Mouse (Mus musculus) adipocyte (in vitro differentiated cells): ENCODE data around the gene Galntl5.
A peak's percentile ranks its signal among the peaks of the same experiment; 100 is the strongest.
"Not testable (repeated sequence)": the region's sequence is repeated elsewhere in the genome, so short reads cannot be mapped to it uniquely, and the experiment has no call there.

ENCODE experiments used
- DNase-seq: peaks from one replicate; pipeline ENCODE4 v3.0.0-alpha.2; 2016; ENCODE audit warnings: low spot score

Gene Galntl5

GRCm38 (mm10) chr5:25190521-25190920 lies 9.3 kb downstream of the Galntl5 start:
- DNase-seq: no peak

DNA sequence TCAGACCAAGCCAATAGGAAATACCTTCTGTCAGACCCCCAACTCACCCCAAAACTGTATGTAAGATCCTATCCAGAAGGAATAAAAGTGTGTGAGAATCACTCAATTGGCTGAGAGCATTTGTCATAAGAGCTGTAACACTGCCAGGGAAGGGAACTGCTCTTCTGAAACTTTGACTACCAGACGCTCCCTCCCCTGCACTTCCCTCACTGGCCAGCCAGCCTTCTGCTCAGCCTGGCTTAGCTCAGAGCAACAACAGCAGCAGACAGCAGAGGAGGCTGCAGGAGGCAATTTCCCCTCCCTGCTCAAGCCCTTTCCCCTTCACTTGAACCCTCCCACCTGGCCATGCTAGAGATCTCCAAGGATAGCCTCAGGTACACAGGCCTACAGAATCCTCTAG lies 30.6 kb downstream of the Galntl5 start:
- peak; percentile 26 for DNase-seq

- not testable (repeated sequence) for DNase-seq
These were observed 32.0 kb downstream of the Galntl5 start for GRCm38 (mm10) chr5:25213216-25213615.

- no peak for DNase-seq
These were observed 33.7 kb downstream of the Galntl5 start for GRCm38 (mm10) chr5:25215006-25215405.

DNA sequence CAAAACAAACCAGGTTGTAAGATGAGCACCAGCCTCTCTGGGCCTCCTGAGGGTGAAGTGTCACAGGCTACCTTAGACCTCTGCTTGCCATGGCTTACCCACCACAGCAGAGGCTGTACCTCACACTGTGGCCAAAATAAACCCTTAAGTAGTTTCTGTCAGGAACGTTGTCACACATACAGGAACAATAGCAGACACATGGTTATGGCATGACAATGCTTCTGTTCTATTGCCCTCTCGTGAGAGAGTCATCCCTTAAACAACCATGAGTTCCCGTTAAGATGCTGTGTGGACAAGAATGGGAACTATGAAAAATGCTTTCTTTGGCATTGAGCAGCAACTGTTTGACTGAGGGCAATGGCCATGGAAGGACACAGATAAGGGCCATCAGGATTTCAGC lies 40.3 kb downstream of the Galntl5 start, which contains the start of gene Galnt11:
Galnt11 (plus strand) TSS at position 301 of the 400 bp plus-strand sequence.
- no peak for DNase-seq

DNA sequence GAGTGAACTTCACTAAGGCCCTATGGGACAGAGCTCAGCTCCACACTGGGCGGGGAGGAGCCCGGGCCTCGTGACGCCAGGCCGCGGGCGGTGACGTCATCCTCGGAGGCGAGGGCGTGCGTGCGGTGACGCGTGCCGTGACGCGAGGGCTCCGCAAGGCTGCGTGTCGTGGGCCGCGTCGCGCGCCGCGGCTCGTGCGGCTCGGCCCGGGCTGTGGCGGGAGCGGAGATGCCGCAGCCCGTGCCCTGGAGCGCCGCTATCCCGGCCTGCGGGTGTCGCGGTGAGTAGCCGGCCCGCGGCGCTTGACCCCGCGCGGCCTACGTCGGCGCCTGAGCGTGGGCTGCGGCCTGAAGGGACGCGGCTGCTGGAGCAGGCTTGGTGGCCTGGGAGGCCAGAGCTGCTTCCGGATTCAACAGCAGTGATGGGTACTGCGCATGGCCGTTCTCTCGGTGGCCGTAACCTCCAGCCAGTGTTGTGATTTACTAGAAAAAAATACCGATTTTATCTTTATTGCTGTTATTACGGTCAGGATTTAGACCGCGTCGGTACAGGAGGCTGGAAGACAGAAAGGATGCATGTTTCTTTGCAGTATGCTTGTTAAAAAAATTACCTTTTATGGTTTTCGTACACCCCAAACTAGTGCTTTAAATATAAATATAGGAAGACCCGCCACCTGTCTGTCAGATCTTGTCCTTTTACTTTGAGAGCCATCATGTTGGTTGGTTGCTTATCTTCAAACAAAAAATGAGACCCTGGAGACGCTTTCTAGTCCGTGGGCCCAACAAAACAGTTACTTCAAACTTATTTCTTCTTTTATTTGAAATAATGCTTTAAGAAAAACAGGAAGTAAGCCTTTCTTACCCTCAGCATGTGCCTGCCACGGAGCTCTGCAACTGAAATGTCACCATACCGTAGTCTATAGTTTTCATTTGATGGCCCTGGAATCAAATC lies 41.8 kb downstream of the Galntl5 start, which contains the start of gene E130116L18Rik:
E130116L18Rik (minus strand) TSS at position 402 of the 951 bp plus-strand sequence.
- DNase-seq: peak; percentile 78

DNA sequence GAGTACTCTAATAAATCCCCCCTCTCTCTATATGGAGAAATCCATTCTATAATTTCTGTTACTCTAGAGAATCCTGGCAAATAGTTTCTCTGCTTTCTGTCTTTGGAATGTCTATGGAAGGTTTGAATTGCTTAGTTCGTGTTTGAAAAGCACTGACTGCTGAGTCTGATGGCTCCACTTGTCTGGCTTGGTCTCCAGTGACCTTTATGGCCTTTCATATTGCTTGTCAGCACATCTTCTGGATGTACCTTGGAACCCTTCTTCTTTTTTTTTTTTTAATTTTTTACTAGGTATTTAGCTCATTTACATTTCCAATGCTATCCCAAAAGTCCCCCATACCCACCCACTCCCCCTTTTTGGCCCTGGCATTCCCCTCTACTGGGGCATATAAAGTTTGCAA lies 43.1 kb downstream of the Galntl5 start:
- not testable (repeated sequence) for DNase-seq

GRCm38 (mm10) chr5:25243101-25243500 lies 61.8 kb downstream of the Galntl5 start:
- DNase-seq: no peak

- peak; percentile 68 for DNase-seq
These were observed 64.7 kb downstream of the Galntl5 start for GRCm38 (mm10) chr5:25245806-25246472.

GRCm38 (mm10) chr5:25246473-25246865 lies 65.2 kb downstream of the Galntl5 start:
- no peak for DNase-seq

GRCm38 (mm10) chr5:25247036-25247435 lies 65.8 kb downstream of the Galntl5 start:
- no peak for DNase-seq

DNA sequence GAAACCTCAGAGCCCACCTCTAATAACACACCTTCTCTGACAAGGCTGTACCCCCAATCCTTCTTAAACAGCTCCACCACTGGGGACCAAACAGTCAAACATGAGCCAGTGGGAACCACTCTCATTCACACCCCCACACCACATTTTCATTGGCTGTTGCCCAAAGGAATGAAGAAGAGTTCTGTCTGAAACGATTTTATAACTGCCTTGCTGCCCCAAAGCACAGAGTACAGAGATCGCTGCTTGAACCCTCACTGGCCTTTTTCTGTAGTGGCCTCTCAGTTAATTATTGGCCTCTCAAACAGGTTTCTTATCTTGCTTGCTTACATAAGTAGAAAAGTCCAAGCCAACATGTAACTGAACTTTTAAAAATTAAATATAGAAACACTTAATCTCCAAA lies 71.2 kb downstream of the Galntl5 start:
- DNase-seq: no peak

DNA sequence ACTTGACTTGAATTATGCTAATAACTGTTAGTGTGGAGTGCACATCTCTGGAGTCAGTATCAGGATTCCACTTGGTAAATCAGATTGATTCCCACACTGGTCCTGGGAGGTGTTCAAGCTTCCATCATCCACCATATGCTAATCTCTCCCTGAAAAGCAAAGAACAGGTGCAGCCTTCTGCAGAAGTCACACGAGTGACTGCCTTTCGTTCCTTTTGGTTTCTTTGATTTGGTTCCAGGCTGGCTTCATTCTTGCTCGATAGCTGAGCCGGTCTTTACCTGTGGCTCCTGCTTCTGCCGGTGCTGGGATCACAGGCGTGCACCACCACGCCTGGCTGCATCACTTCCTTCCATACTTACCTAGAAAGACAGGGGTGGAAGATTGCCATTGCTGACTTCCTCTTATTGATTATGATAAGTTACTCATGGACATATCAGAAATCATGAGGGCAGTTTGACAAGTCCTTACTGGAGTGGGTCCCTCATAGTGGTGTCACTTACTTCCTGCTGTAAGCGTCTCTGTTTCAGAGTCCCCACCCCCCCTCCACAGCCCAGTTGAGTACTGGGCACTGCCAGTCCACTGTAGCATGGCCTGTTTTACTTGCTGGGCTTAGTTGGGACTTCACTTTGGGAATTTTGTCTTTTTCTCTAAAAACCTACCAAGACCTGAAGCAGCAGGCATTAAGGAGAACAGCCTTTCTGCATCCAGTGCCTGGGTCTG lies 71.7 kb downstream of the Galntl5 start:
- no peak for DNase-seq

- no peak for DNase-seq
These were observed 73.2 kb downstream of the Galntl5 start for GRCm38 (mm10) chr5:25254491-25254890.

- no peak for DNase-seq
These were observed 75.4 kb downstream of the Galntl5 start for GRCm38 (mm10) chr5:25256686-25257085.

GRCm38 (mm10) chr5:25261452-25261851 lies 80.2 kb downstream of the Galntl5 start:
- no peak for DNase-seq

GRCm38 (mm10) chr5:25262266-25262665 lies 81.0 kb downstream of the Galntl5 start:
- DNase-seq: no peak

- DNase-seq: no peak
These were observed 87.1 kb downstream of the Galntl5 start for GRCm38 (mm10) chr5:25268258-25268888.
